Mouse (Mus musculus) megakaryocyte-erythroid progenitor cell, adult 5-6 weeks (primary cell): Measurements from ENCODE around the gene Trio. TPM values are rescaled to one million over a fixed set of nuclear protein-coding genes. Genes with fewer than 3 reads are reported as not detected.

Source experiments
- ATAC-seq: replicated peaks from 2 replicates; pipeline ENCODE4 v1.8.0; 2016; ENCODE audit warnings: mild to moderate bottlenecking, inconsistent platforms; ENCODE audit not compliant: severe bottlenecking, poor library complexity, low FRiP score, low TSS enrichment
- total RNA-seq, 2 experiments: library from RNA; stranded (forward) in 1 of 2; stranded (reverse) in 1 of 2; fragments of 200-1000, 215-1000 nt in 1 of 2; fragments of >200 nt in 1 of 2; fragmentation: Nextera tagmentation in 1 of 2; gene quantifications; 2 replicates each; pipeline ENCODE4 v1.2.3; 2014 to 2017

Trio gene
- 14.7 and 26.2 TPM in 2 replicates for total RNA-seq (2014; fragmentation: Nextera tagmentation)
- 7.2 and 7.5 TPM in 2 replicates for total RNA-seq (2017)

DNA sequence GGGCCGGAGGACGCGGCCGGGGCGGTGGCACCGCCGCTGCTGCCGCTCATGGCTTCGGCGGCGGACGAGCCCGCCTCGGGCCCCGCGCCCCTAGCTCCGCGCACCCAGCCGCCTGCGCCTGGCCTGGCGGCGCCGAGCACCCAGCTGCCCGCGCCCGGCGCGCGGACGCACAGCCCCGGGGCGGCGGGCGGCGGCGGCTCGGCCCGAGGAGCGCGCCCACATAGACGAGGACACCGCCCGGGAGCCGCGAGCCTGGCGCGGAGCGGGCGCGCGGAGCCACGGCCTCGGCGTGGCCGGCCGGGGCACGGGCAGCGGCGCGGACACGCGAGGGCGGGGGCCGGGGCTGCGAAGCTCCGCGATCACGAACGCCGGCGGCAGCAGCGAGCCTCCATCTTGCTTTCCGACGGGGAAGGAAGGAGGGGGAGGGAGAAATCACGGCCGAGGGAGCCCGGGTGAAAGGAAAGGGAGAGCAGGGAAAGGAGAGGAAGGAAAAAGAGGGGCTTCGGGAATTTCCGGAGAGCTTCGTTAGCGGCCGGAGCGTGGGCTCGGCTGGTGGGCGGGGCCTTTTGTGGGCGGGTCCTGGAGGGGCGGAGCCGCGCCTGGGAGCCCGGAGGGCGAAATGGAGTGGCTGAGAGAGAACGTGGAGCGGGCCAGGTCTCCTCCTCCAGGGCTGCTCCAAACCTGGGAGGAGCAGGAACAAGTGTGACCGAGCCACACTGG is at the start of gene Trio:
TSS of gene Trio (minus strand) at position 402 of the 720 bp plus-strand sequence.
- peak; percentile 99 for ATAC-seq

DNA sequence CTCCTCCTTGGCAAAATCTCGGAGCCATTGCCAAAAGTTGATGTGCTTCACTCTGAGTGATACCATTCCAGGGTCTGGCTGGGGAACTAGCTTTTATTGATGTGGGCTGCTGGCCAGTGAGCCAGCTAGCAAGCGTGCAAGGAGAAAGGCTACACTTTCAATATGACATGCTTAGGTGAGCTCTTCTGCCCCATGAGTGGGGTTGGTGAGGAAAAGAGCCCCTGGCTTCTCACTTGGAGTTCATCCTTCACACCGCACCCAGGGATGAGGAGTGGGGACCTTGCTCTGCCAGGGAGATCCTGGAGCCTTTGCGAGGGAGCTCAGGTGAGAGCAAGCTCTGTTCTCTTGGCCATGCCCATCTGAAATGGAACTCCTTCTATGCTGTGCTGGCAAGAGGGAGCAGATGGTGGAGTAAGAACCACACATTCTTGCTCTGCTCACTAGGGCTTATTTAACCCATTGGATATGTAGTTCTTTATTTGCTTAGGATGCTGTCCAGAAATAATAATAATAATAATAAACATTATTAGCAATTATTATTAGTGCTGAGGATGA is 48.8 kb upstream of the Trio start:
- no peak for ATAC-seq

- ATAC-seq: no peak
Observed at GRCm38 (mm10) chr15:28071601-28072000, 46.0 kb upstream of the Trio start.

GRCm38 (mm10) chr15:28070771-28071419 is 45.2 kb upstream of the Trio start:
- no peak for ATAC-seq

- no peak for ATAC-seq
Observed at GRCm38 (mm10) chr15:28070221-28070620, 44.6 kb upstream of the Trio start.

DNA sequence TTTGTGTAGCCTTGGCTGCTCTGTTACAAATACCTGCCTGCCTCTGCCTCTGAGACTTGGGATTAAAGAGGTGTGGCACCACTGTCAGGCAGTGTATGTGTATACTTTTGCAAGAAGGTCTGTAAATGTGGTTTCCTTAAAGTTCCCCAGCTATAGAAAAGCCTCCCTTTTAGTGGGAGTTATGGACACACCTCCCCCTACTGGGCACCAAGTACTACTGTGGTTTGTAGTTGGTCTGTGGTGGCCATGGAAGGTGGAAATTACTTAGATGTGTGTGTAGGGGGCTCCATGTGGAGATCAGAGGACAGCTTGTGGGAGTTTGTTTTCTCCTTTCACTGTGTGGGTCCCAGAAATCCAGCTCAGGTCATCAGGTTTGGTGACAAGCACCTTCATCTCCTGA is 41.7 kb upstream of the Trio start:
- no peak for ATAC-seq

DNA sequence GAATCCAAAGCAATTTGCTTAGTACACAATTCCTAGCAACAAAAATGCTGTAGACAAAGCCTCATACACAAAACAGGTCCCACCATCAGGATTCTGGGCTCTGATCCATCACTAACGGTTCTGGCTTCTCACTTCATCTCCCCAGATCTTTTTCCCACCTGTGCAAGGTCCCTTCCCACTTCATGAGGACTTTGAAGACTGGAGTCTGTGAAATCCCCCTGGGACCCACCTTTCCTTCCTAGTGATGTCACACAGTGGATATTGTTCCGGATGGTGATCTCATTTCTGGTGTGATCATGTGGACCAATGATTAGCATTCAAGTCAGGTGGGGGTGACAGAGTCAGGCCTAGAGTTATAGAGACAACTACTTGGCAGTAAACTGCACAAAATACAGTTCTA is 40.8 kb upstream of the Trio start:
- no peak for ATAC-seq

DNA sequence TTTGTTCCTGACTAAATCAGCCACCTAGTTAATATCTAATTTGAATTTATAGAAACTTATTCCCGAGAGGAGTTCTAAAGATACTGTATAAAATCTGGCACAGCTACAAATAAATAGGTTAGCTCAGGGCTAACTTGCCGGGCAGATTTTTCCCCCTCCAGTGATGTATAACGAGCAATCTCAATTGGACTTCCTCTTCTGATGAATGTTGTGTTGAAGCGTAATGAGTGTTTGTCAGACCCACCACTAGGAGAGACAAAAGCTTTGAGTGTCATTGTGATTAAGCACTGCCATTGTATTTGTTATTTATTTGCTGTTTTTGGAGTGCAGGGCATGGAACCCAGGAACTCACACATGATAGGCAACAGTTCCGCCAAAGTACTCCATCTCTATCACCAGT is 39.9 kb upstream of the Trio start:
- ATAC-seq: no peak

DNA sequence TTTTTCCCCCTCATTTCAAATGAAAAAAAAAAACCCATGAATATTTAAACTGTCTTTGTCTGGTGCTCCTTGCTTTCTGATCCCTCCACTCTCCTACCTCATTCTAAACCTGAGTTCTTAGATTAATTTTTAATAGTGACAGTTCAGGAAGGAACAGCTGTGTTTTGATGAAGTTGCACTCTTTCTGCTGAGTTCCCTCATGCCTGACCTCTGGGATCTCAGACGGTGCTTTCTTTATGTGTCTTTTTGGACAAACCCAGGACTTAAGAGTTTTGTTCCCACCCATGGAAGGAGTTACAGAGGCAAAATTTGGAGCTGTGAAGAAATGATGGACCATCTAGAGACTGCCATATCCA is 39.1 kb upstream of the Trio start:
- ATAC-seq: no peak

DNA sequence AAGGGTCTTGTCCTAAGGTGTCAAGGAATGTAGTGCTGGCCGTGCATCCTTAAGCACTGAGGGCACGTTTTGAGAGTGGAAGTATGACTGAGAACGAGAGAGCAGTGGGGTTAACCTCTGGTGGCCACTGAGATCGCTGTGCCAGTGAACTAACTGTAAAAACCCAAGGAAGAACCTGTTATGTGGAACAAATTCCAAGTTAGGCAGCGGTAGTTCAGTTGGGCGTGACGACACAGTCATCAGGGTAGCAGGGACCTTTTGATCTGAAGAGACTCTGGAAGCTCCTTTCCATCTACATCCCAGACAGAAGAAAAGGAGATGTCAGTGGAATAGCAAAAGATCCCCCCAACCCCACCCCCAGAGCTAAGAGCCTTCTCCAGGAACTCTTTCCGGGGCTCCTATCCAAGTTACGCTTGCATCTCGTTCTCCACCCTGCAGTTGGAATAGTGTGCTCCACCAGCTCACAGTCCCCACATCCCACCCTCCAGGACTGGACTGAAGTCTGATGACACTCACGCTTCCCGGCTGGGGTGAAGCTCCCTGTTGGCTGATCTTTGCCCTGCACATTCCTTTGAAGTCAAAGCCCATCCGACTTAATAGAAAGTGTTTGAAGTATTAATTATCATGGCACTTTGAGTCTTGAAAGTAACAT is 38.6 kb upstream of the Trio start:
- ATAC-seq: no peak

- ATAC-seq: no peak
Observed at GRCm38 (mm10) chr15:28063466-28063865, 37.8 kb upstream of the Trio start.

DNA sequence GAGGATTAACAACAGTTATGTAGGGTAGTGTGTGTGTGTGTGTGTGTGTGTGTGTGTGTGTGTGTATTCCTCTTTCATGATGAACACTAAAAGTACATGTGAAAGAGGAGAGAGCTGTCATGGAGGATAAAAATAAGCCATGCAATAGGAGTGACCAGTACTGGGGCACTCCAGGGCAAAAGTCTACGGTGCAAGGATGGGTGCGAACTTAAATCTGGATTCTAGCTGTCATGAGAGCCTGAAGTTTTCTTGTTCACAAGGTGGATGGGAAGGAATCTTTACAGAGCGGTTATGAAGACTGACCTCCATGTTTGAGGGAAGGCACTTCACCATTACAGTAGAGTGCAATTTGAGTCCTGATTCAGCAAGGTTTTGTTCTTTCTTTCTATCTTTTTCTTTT is 36.4 kb upstream of the Trio start:
- no peak for ATAC-seq

DNA sequence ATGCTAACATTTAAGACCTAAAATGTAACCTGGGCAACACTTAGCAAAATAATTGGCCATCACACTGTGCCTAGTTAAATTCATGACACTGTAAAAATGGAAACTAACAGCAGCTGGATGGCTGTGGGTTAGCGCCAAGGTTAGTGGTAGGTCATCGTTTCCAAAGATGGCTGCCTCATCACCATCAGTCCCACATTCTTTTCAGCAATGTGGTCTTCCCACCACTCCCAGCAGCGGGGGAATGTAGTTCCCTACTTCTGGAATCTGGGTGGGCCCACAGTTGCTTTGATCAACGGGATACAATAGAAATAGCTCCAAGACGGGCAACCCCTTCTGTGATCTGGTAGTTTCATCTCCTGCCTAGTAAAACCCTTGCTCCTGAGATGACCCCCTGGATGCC is 35.3 kb upstream of the Trio start:
- ATAC-seq: no peak

DNA sequence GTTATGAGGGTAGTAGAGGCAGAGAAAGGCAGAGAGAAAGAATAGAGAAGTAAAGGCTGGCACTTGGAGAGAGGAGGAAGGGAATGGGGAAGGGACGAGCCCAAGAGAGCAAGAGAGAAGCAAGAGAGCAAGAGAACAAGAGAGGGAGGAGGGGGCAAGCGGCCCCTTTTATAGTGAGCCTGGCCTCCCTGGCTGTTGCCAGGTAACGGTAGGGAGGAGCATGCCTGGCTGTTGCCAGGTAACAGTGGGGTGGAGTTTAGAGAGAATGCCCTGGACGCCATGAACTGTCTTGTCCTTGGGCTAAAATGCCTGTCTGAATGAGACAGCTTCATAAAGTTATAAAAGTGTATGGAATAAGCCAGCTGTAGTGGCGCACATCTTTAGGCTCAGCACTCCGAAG is 34.8 kb upstream of the Trio start:
- no peak for ATAC-seq

GRCm38 (mm10) chr15:28057545-28057944 is 31.9 kb upstream of the Trio start:
- no peak for ATAC-seq

GRCm38 (mm10) chr15:28054731-28055130 is 29.1 kb upstream of the Trio start:
- ATAC-seq: no peak

DNA sequence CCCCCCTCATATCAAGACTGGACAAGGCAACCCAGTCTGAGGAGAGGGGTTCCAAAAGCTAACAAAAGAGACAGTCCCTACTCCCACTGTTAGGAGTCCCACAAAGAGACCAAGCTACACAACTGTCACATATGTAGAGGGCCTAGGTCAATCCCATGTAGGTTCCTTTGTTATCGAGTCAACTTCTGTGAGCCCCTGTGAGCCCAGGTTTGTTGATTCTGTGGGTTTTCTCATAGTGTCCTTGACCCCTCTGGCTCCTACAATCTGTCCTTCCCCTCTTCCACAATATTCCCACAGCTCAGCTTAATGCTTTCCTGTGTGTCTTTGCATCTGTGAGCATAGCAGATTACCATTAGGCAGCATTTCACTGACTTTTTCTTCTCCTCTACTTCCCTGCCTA is 28.5 kb upstream of the Trio start:
- no peak for ATAC-seq

GRCm38 (mm10) chr15:28053226-28053625 is 27.6 kb upstream of the Trio start:
- ATAC-seq: no peak

GRCm38 (mm10) chr15:28051811-28052210 is 26.2 kb upstream of the Trio start:
- ATAC-seq: no peak

DNA sequence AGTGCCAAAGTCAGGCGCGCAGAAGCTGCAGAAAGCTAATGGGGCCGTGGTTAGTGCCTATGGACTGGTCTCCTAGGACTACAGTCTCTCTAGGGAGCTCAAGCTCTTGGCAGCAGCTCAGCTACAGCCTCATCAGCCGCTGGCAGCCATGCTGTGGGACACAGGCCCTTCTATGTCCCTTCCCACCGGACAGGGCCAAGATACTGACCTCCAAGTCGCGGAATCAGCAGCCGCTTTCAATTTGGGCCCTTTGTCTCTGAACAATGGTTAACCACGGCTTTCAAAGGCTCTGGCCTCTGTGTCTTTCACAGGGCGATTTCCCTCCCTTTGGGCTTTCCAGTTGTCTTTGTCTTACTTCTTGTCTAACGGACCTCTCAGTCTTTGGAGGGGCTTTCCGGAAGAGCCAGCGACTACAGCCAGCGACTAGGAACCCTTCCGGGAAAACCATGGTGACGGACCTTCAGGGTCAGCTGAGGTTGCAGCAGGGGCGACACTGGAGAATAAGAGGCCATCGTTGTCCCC is 25.5 kb upstream of the Trio start:
- ATAC-seq: no peak
